Mouse (Mus musculus) thymus, adult 2 months (tissue): ENCODE results near the gene Smpd1. TPM values are rescaled to one million over a fixed set of nuclear protein-coding genes. Genes with fewer than 3 reads are reported as not detected.

ENCODE experiments used
- DNase-seq: peaks from one replicate; pipeline ENCODE4 v3.0.0; 2021
- H3K27ac ChIP-seq: fragments of 200-500 bp; 2 replicates; pipeline ENCODE4 v1.5.1; 2012; ENCODE audit warnings: low read length, control low read depth; ENCODE audit not compliant: control insufficient read depth, insufficient read depth
- H3K27me3 ChIP-seq: fragments of 200-500 bp; 2 replicates; pipeline ENCODE4 v1.6.1; 2012; ENCODE audit warnings: mild to moderate bottlenecking, low read length, moderate library complexity, mixed read lengths; ENCODE audit not compliant: control insufficient read depth, insufficient read depth
- H3K36me3 ChIP-seq: fragments of 200-500 bp; 2 replicates; pipeline ENCODE4 v1.6.1; 2012; ENCODE audit warnings: mild to moderate bottlenecking, low read length, moderate library complexity; ENCODE audit not compliant: control insufficient read depth, insufficient read depth
- H3K4me1 ChIP-seq: fragments of 200-500 bp; replicated peaks from 2 replicates; pipeline ENCODE4 v1.6.1; 2012; ENCODE audit warnings: low read length; ENCODE audit not compliant: control insufficient read depth, insufficient read depth
- H3K4me3 ChIP-seq: fragments of 200-500 bp; 2 replicates; pipeline ENCODE4 v1.5.1; 2012; ENCODE audit warnings: mild to moderate bottlenecking, low read length, control low read depth, moderate library complexity; ENCODE audit not compliant: control insufficient read depth, insufficient read depth
- CTCF ChIP-seq: fragments of 200-500 bp; IDR thresholded peaks from 2 replicates; pipeline ENCODE4 v1.5.1; 2012; ENCODE audit warnings: mild to moderate bottlenecking, control low read depth, low read length, moderate library complexity, borderline replicate concordance; ENCODE audit not compliant: control insufficient read depth, poor library complexity, insufficient read depth; ENCODE audit errors: extremely low read depth
- POLR2A ChIP-seq: fragments of 200-500 bp; IDR thresholded peaks from 2 replicates; pipeline ENCODE4 v1.6.1; 2012; ENCODE audit warnings: mild to moderate bottlenecking, low read length, control low read depth, moderate library complexity; ENCODE audit not compliant: control insufficient read depth, poor library complexity, insufficient read depth; ENCODE audit errors: extremely low read depth
- WGBS: fragments of 180-500 bp; shearing (Covaris S2); methylation state at CpG from one replicate; pipeline ENCODE4 v1.1.7; 2018; 5-methylcytosine and 5-hydroxymethylcytosine counted together
- polyA plus RNA-seq: library from polyadenylated mRNA; depleted of rRNA; stranded (reverse); fragments of >200 nt; gene quantifications from 2 replicates; pipeline ENCODE4 v1.2.3, GENCODE M21; 2012

The Smpd1 gene
- polyA plus RNA-seq, 1 experiment, result 47.7 TPM

- DNase-seq, result no peak
- H3K27me3 ChIP-seq, result no peaks in the 10 kb centered on the region
- WGBS, result 77% methylated on average over 11 of the region's 11 CpGs
- H3K4me1 ChIP-seq, result no peaks in the 10 kb centered on the region
- H3K36me3 ChIP-seq, result no peaks in the 10 kb centered on the region
- no peak overlapping the region for H3K4me3 ChIP-seq
- H3K27ac ChIP-seq, result no peak overlapping the region
- TF ChIP-seq POLR2A (no peak), CTCF (no peak)
Observed at GRCm38 (mm10) chr7:105519336-105519735, 34.8 kb upstream of the Smpd1 start.

GRCm38 (mm10) chr7:105519771-105520170 lies 34.4 kb upstream of the Smpd1 start:
- H3K36me3 ChIP-seq, result no peaks in the 10 kb centered on the region
- 83% methylated on average over 2 of the region's 2 CpGs for WGBS
- H3K4me3 ChIP-seq, result no peak overlapping the region
- H3K4me1 ChIP-seq, result no peaks in the 10 kb centered on the region
- DNase-seq, result no peak
- TF ChIP-seq POLR2A (no peak), CTCF (no peak)
- H3K27me3 ChIP-seq, result no peaks in the 10 kb centered on the region
- no peak overlapping the region for H3K27ac ChIP-seq

GRCm38 (mm10) chr7:105520201-105520600 lies 34.0 kb upstream of the Smpd1 start:
- Histone ChIP-seq H3K27ac (no peak overlapping the region), H3K4me1 (no peaks in the 10 kb centered on the region), H3K27me3 (no peaks in the 10 kb centered on the region), H3K4me3 (no peak overlapping the region), H3K36me3 (no peaks in the 10 kb centered on the region)
- 49% methylated on average over 6 of the region's 6 CpGs for WGBS
- no peak for DNase-seq
- TF ChIP-seq CTCF (no peak), POLR2A (no peak)

GRCm38 (mm10) chr7:105524222-105524621 lies 29.9 kb upstream of the Smpd1 start:
- Histone ChIP-seq H3K27ac (no peak overlapping the region), H3K27me3 (no peaks in the 10 kb centered on the region), H3K4me1 (no peaks in the 10 kb centered on the region), H3K4me3 (no peak overlapping the region), H3K36me3 (no peaks in the 10 kb centered on the region)
- DNase-seq, result no peak
- TF ChIP-seq CTCF, result no peak
- no peak for TF ChIP-seq POLR2A
- WGBS, result 84% methylated on average over 2 of the region's 2 CpGs

- H3K4me1 ChIP-seq, result no peaks in the 10 kb centered on the region
- H3K27me3 ChIP-seq, result no peaks in the 10 kb centered on the region
- H3K27ac ChIP-seq, result no peak overlapping the region
- H3K4me3 ChIP-seq, result no peak overlapping the region
- DNase-seq, result no peak
- no peaks in the 10 kb centered on the region for H3K36me3 ChIP-seq
- 79% methylated on average over 1 of the region's 1 CpGs for WGBS
- no peak for TF ChIP-seq POLR2A
- TF ChIP-seq CTCF, result no peak
Observed at GRCm38 (mm10) chr7:105527306-105527937, 26.7 kb upstream of the Smpd1 start.

GRCm38 (mm10) chr7:105528094-105528493 lies 26.1 kb upstream of the Smpd1 start:
- no peak for DNase-seq
- no peaks in the 10 kb centered on the region for H3K4me1 ChIP-seq
- H3K36me3 ChIP-seq, result no peaks in the 10 kb centered on the region
- no peak overlapping the region for H3K4me3 ChIP-seq
- TF ChIP-seq POLR2A (no peak), CTCF (no peak)
- no peaks in the 10 kb centered on the region for H3K27me3 ChIP-seq
- no peak overlapping the region for H3K27ac ChIP-seq
- 85% methylated on average over 4 of the region's 4 CpGs for WGBS

GRCm38 (mm10) chr7:105534162-105534561 lies 20.0 kb upstream of the Smpd1 start:
- WGBS, result 76% methylated on average over 3 of the region's 3 CpGs
- no peak for DNase-seq
- H3K4me3 ChIP-seq, result no peak overlapping the region

More at GRCm38 (mm10) chr7:105534162-105534561, 20.0 kb upstream of the Smpd1 start:
- H3K4me1 ChIP-seq, result no peaks in the 10 kb centered on the region
- H3K27ac ChIP-seq, result no peak overlapping the region
- no peaks in the 10 kb centered on the region for H3K27me3 ChIP-seq
- TF ChIP-seq POLR2A (no peak), CTCF (no peak)
- H3K36me3 ChIP-seq, result no peaks in the 10 kb centered on the region
